Mouse (Mus musculus) kidney, embryonic 16.5 days (tissue): ENCODE measurements around the gene Gtf2e1. TPM values are rescaled to one million over a fixed set of nuclear protein-coding genes. Genes with fewer than 3 reads are reported as not detected.

ENCODE experiments used
- ATAC-seq: fragments of 200-750 bp; cut with Nextera tagmentation; 2 replicates; pipeline ENCODE4 v1.8.0; 2017; ENCODE audit warnings: moderate TSS enrichment; ENCODE audit not compliant: low FRiP score, low TSS enrichment
- H3K27ac ChIP-seq: fragments of 300-500 bp; sonication (generic); 2 replicates; pipeline ENCODE4 v1.5.1; 2014; ENCODE audit warnings: low read length
- H3K27me3 ChIP-seq: fragments of 300-500 bp; sonication (generic); 2 replicates; pipeline ENCODE4 v1.6.1; 2014; ENCODE audit warnings: low read length, control low read depth, mixed read lengths; ENCODE audit not compliant: insufficient read depth
- H3K36me3 ChIP-seq: fragments of 300-500 bp; sonication (generic); 2 replicates; pipeline ENCODE4 v1.6.1; 2014; ENCODE audit warnings: low read length, control low read depth, mixed read lengths; ENCODE audit not compliant: insufficient read depth
- H3K4me1 ChIP-seq: fragments of 300-500 bp; sonication (generic); 2 replicates; pipeline ENCODE4 v1.6.1; 2014; ENCODE audit warnings: low read length, control low read depth, mixed read lengths; ENCODE audit not compliant: insufficient read depth
- H3K4me2 ChIP-seq: fragments of 300-500 bp; sonication (generic); replicated peaks from 2 replicates; pipeline ENCODE4 v1.6.1; 2014; ENCODE audit warnings: low read depth, low read length
- H3K4me3 ChIP-seq: fragments of 300-500 bp; sonication (generic); 2 replicates; pipeline ENCODE4 v1.5.1; 2014; ENCODE audit warnings: mild to moderate bottlenecking, low read length
- H3K9ac ChIP-seq: fragments of 300-500 bp; sonication (generic); replicated peaks from 2 replicates; pipeline ENCODE4 v1.6.1; 2014; ENCODE audit warnings: low read length
- H3K9me3 ChIP-seq: fragments of 300-500 bp; sonication (generic); 2 replicates; pipeline ENCODE4 v1.6.1; 2016; ENCODE audit warnings: low read length, control low read depth
- WGBS: fragments of 180-500 bp; shearing (Covaris S2); extraction: QIAGEN DNeasy Blood & Tissue Kit; methylation state at CpG from one replicate; pipeline ENCODE4 v1.1.7; 2014; 5-methylcytosine and 5-hydroxymethylcytosine counted together
- polyA plus RNA-seq: library from polyadenylated mRNA; unstranded; fragments of >200 nt; fragmentation: Nextera tagmentation; extraction: Ambion mirVana; gene quantifications from 2 replicates; pipeline ENCODE4 v1.2.1, GENCODE M21; 2015

Gtf2e1 gene
- polyA plus RNA-seq, 1 experiment from 2014 or later: 26.4 TPM

DNA sequence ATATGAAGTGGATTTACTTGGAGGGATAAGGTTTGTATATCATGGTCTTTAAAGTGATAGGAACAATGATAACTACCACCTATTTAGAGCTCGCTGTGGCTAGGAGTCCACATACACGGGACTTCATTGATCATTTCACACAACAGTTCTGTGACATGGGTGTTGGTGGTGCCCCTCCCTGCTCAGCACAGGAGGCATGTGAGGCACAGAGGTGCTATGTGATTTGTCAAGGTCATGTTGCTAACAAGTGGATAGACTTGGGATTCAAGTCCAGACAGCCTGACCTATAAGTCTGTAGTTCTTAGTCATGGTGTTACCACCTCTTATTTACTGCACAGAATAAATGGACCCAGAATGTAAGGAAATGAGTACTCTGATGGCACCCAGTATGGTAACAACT is 11.4 kb upstream of the Gtf2e1 start:
- Histone ChIP-seq H3K36me3 (no peaks in the 10 kb centered on the region), H3K4me1 (no peaks in the 10 kb centered on the region), H3K27ac (no peak overlapping the region), H3K27me3 (no peaks in the 10 kb centered on the region), H3K9ac (no peak overlapping the region), H3K4me2 (no peak overlapping the region), H3K9me3 (no peaks in the 10 kb centered on the region), H3K4me3 (no peak overlapping the region)
- 94% methylated on average over 2 of the region's 2 CpGs for WGBS
- no peak for ATAC-seq

DNA sequence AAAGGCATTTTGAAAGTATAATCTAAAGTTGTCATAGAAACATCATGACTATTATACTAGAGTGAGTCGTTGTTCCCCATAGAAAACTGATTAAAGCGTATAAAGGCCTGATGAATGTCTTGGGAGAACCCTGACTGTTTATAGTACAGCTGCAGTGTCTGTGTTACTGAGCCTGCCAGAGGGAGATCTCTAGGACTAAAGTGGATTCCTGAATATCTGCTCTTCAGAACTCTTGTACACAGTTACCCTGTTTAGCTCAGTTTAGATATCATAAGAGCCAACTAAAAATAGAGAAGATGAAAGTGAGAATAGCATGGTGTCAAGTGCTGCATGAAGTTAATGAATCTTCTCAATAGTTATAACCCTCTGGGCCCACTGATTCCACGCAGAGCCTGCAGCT is 10.7 kb upstream of the Gtf2e1 start:
- H3K4me3 ChIP-seq: no peak overlapping the region
- no peak for ATAC-seq
- 93% methylated on average over 3 of the region's 3 CpGs for WGBS
- H3K4me1 ChIP-seq: no peaks in the 10 kb centered on the region
- no peak overlapping the region for H3K27ac ChIP-seq
- H3K9me3 ChIP-seq: no peaks in the 10 kb centered on the region
- H3K27me3 ChIP-seq: no peaks in the 10 kb centered on the region
- H3K36me3 ChIP-seq: no peaks in the 10 kb centered on the region
- no peak overlapping the region for H3K9ac ChIP-seq
- H3K4me2 ChIP-seq: no peak overlapping the region

DNA sequence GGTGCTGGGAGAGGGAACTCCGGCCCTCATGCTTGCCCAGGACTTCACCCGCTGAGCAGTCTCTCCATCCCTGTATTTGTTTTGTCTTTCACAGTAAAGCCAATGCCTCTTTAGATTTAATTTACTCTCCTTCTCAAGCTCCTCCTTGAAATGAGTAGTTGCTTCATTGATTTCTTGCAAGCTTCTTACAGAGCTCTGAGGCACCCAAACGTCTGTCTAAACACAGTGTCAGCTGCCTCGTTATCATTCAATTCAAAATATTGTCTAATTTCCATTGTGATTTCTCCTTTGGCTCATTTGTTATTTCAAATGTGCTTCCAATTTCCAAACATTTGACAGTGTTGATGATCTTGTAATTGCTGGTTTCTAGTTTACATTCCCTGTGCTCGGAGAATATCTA is 6.7 kb upstream of the Gtf2e1 start:
- Histone ChIP-seq H3K9me3 (no peaks in the 10 kb centered on the region), H3K27me3 (no peaks in the 10 kb centered on the region), H3K9ac (no peak overlapping the region), H3K36me3 (peaks cover 3% of the 10 kb centered on the region; the same call in 1 of the 2 replicates), H3K27ac (no peak overlapping the region), H3K4me1 (no peaks in the 10 kb centered on the region), H3K4me3 (no peak overlapping the region), H3K4me2 (no peak overlapping the region)
- 87% methylated on average over 5 of the region's 5 CpGs for WGBS
- ATAC-seq: no peak

GRCm38 (mm10) chr16:37540776-37541175 is 1.2 kb upstream of the Gtf2e1 start:
- Histone ChIP-seq H3K36me3 (peaks cover 5% of the 10 kb centered on the region), H3K27me3 (no peaks in the 10 kb centered on the region), H3K27ac (no peak overlapping the region), H3K4me2 (peak overlapping the region; percentile 73), H3K4me3 (no peak overlapping the region; the same call in 1 of the 2 replicates), H3K9me3 (no peaks in the 10 kb centered on the region), H3K4me1 (peaks cover 16% of the 10 kb centered on the region), H3K9ac (no peak overlapping the region; the same call in 1 of the 2 replicates)
- ATAC-seq: no peak
- WGBS: 90% methylated on average over 6 of the region's 6 CpGs

- ATAC-seq: peak; percentile 64
- H3K27me3 ChIP-seq: no peaks in the 10 kb centered on the region
- no peaks in the 10 kb centered on the region for H3K9me3 ChIP-seq
- H3K4me3 ChIP-seq: peak overlapping the region; percentile 74
- peaks cover 16% of the 10 kb centered on the region for H3K4me1 ChIP-seq
- H3K36me3 ChIP-seq: peaks cover 11% of the 10 kb centered on the region
- peak overlapping the region; percentile 83 for H3K9ac ChIP-seq
- peak overlapping the region; percentile 52 for H3K27ac ChIP-seq
- WGBS: under 1% methylated on average over 22 of the region's 22 CpGs
- H3K4me2 ChIP-seq: peak overlapping the region; percentile 71
Measured at GRCm38 (mm10) chr16:37539240-37539610, 364 bp downstream of the Gtf2e1 start.

DNA sequence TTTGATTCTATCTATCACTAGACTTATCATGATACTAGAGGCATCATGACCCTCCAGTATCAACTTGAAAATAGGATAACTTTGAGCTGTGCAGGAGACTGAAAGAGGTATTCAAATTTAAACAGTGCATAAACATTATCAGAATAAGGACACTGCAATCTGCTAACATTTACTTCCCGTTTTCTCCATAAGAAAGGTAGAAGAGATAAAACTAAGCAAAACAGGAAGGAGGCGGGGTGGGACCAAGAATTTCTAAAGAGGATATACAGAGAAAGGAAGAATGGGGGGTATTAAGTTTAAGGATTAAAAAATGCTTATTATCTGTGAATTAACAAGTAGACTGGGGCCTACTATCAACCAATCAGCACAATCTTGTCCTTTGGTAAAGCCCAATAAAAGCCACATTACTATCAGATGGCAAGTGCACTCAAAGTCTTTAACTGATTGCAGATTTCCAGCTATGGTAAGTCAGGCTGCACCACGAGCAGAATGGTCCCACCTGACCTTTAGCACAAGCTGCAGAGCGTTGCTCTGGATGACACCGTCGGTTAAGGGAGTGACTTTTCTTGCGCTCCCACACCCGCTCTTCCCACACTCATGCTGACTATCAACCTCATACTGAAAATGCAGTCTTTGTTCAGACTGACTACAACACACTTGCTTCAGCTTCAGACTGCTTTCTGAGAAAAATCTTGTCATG is 6.1 kb downstream of the Gtf2e1 start:
- ATAC-seq: no peak
- no peak overlapping the region for H3K4me2 ChIP-seq
- H3K27ac ChIP-seq: no peak overlapping the region
- H3K36me3 ChIP-seq: peaks cover 11% of the 10 kb centered on the region
- 85% methylated on average over 8 of the region's 8 CpGs for WGBS
- H3K9ac ChIP-seq: no peak overlapping the region
- H3K4me3 ChIP-seq: no peak overlapping the region
- H3K9me3 ChIP-seq: no peaks in the 10 kb centered on the region
- peaks cover 7% of the 10 kb centered on the region for H3K4me1 ChIP-seq
- no peaks in the 10 kb centered on the region for H3K27me3 ChIP-seq

- H3K4me2 ChIP-seq: no peak overlapping the region
- H3K4me3 ChIP-seq: no peak overlapping the region
- H3K9me3 ChIP-seq: no peaks in the 10 kb centered on the region
- peaks cover 11% of the 10 kb centered on the region for H3K36me3 ChIP-seq
- no peak for ATAC-seq
- no peaks in the 10 kb centered on the region for H3K27me3 ChIP-seq
- no peak overlapping the region for H3K27ac ChIP-seq
- no peak overlapping the region for H3K9ac ChIP-seq
- 94% methylated on average over 1 of the region's 1 CpGs for WGBS
- no peaks in the 10 kb centered on the region for H3K4me1 ChIP-seq
Measured at GRCm38 (mm10) chr16:37532046-37532445, 7.5 kb downstream of the Gtf2e1 start.

DNA sequence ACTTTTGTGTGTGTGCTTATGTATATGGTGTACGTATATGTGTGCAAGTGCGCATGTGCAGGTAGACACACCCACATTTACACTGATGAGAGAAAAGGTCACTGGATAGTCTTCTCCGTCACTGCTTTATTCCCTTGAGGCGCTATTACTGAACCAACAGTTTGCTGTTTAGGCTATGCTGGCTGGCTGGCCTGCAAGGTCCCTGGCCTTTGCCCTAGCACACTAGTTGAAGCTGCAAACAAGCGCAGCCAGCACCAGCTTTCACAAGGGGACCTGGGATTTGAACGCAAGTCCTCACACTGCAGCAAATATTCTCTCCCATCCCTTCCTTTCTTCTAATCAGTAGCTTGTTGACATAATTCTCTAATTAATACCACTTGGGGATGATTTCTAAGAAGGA is 9.4 kb downstream of the Gtf2e1 start:
- peaks cover 8% of the 10 kb centered on the region for H3K36me3 ChIP-seq
- H3K9me3 ChIP-seq: no peaks in the 10 kb centered on the region
- no peaks in the 10 kb centered on the region for H3K4me1 ChIP-seq
- 92% methylated on average over 6 of the region's 6 CpGs for WGBS
- no peak overlapping the region for H3K27ac ChIP-seq
- H3K4me3 ChIP-seq: no peak overlapping the region
- H3K9ac ChIP-seq: no peak overlapping the region
- ATAC-seq: no peak
- no peaks in the 10 kb centered on the region for H3K27me3 ChIP-seq
- H3K4me2 ChIP-seq: no peak overlapping the region

GRCm38 (mm10) chr16:37526688-37527223 is 12.8 kb downstream of the Gtf2e1 start:
- 93% methylated on average over 3 of the region's 3 CpGs for WGBS

DNA sequence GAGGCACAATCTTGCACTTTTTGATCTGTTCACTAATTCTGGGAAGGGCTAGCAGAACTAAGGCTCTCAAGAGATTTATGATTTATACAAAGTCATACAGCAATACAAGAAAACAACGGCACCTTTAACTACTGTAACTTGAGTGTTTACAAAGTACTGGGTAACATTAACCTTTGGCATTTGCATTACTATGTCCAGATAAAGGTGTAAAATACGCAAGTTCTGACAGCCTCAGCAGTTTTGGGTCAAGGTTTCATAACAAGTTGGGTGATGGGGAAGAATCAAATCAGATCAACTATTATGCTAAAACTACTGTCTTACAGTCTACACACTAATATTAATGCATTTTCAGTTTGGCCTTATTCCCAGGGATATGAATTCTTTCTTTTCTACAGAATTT is 14.5 kb downstream of the Gtf2e1 start:
- no peaks in the 10 kb centered on the region for H3K27me3 ChIP-seq
- H3K4me2 ChIP-seq: no peak overlapping the region
- H3K9me3 ChIP-seq: peaks cover 11% of the 10 kb centered on the region
- H3K36me3 ChIP-seq: peaks cover 42% of the 10 kb centered on the region
- H3K9ac ChIP-seq: no peak overlapping the region
- no peak for ATAC-seq
- H3K27ac ChIP-seq: no peak overlapping the region
- WGBS: 72% methylated on average over 2 of the region's 2 CpGs
- no peak overlapping the region for H3K4me3 ChIP-seq
- H3K4me1 ChIP-seq: no peaks in the 10 kb centered on the region

More at GRCm38 (mm10) chr16:37526688-37527223, 12.8 kb downstream of the Gtf2e1 start:
- no peaks in the 10 kb centered on the region for H3K27me3 ChIP-seq
- no peaks in the 10 kb centered on the region for H3K4me1 ChIP-seq
- ATAC-seq: no peak
- H3K9ac ChIP-seq: no peak overlapping the region
- no peak overlapping the region for H3K4me3 ChIP-seq
- peaks cover 28% of the 10 kb centered on the region for H3K36me3 ChIP-seq
- H3K9me3 ChIP-seq: peaks cover 11% of the 10 kb centered on the region
- H3K27ac ChIP-seq: no peak overlapping the region
- no peak overlapping the region for H3K4me2 ChIP-seq
